In genomic region chr10:94924878-94925277, GRCm38 (mm10) we compare ENCODE assay signal across 22 mouse cellular contexts. TPM values are rescaled to one million over a fixed set of nuclear protein-coding genes. Genes with fewer than 3 reads are reported as not detected.
DNase-seq lines count a peak whose midpoint lies in the region; ATAC-seq and TF ChIP-seq lines count a peak whose summit lies in the region.
"Had no signal": no experiment of that assay in that cellular context is flagged by ENCODE, and none has a peak within 500 bp of the region (broad histone marks: within the 10 kb centered on the region; RNA-seq: fewer than 3 reads in every experiment).

No protein-coding gene starts in this region.

- no peak overlapping the region for H3K4me3 ChIP-seq in heart, embryonic 11.5 days (ENCODE audit: low read depth, low read length)
- H3K4me3 ChIP-seq in liver, adult 2 months (ENCODE audit: insufficient read depth, low read depth, low read length) = no peak overlapping the region
- no peak overlapping the region for H3K4me3 ChIP-seq in liver, embryonic 14.5 days (ENCODE audit: insufficient read depth in 1 of 2, low read depth in 2 of 2, low read length in 2 of 2)
- no peak overlapping the region for H3K4me3 ChIP-seq in midbrain, embryonic 13.5 days (replicated peaks)
- H3K4me3 ChIP-seq: forebrain, embryonic 10.5 days; forebrain, embryonic 15.5 days; lung, embryonic 15.5 days; midbrain, embryonic 12.5 days; neural tube, embryonic 13.5 days had no signal

- no peaks in the 10 kb centered on the region for H3K79me2 ChIP-seq in liver, adult 2 months (ENCODE audit: control insufficient read depth, insufficient read depth, low read length)

- H3K9me3 ChIP-seq in heart, embryonic 11.5 days (replicated peaks; ENCODE audit: control insufficient read depth, low read length) = no peaks in the 10 kb centered on the region
- H3K9me3 ChIP-seq in liver, embryonic 14.5 days (ENCODE audit: control insufficient read depth, low read length) = no peaks in the 10 kb centered on the region
- no peaks in the 10 kb centered on the region for H3K9me3 ChIP-seq in midbrain, embryonic 13.5 days
- H3K9me3 ChIP-seq: forebrain, embryonic 10.5 days; forebrain, embryonic 15.5 days; lung, embryonic 15.5 days; midbrain, embryonic 12.5 days; neural tube, embryonic 13.5 days had no signal

- no peaks in the 10 kb centered on the region; the same call in 1 of the 2 replicates for H3K4me1 ChIP-seq in heart, embryonic 11.5 days (ENCODE audit: control insufficient read depth, insufficient read depth, low read length)
- H3K4me1 ChIP-seq in liver, adult 2 months (ENCODE audit: control insufficient read depth, insufficient read depth, low read length) = no peaks in the 10 kb centered on the region
- peaks cover 50 to 68% of the 10 kb centered on the region in 2 experiments for H3K4me1 ChIP-seq in liver, embryonic 14.5 days (replicated peaks; ENCODE audit: control insufficient read depth in 2 of 2, insufficient read depth in 2 of 2, low read length in 1 of 2)
- peaks cover 30% of the 10 kb centered on the region for H3K4me1 ChIP-seq in midbrain, embryonic 13.5 days (replicated peaks)

- ATAC-seq in heart, embryonic 11.5 days (replicated peaks; ENCODE audit: insufficient number of reproducible peaks, low FRiP score, low TSS enrichment) = no peak
- ATAC-seq in liver, embryonic 14.5 days (ENCODE audit: insufficient read depth) = peak; percentile 34; the same call in 1 of the 2 replicates
- 0 out of 2 replicates have a peak, but pooled peaks have one; percentile 20 for ATAC-seq in megakaryocyte-erythroid progenitor cell, adult 5-6 weeks (replicated peaks; ENCODE audit: low FRiP score, low TSS enrichment, poor library complexity, severe bottlenecking)
- ATAC-seq in midbrain, embryonic 13.5 days = no peak
- ATAC-seq: forebrain, embryonic 15.5 days; inflammation-experienced regulatory T-cells, adult 6 months had no signal

- H3K36me3 ChIP-seq in heart, embryonic 11.5 days (ENCODE audit: control insufficient read depth, insufficient read depth, low read length) = no peaks in the 10 kb centered on the region
- H3K36me3 ChIP-seq in liver, adult 2 months (ENCODE audit: control insufficient read depth, insufficient read depth, low read length) = no peaks in the 10 kb centered on the region
- no peaks in the 10 kb centered on the region for H3K36me3 ChIP-seq in liver, embryonic 14.5 days (replicated peaks; ENCODE audit: control insufficient read depth, insufficient read depth, low read depth)
- H3K36me3 ChIP-seq in midbrain, embryonic 13.5 days = peaks cover 16% of the 10 kb centered on the region
- H3K36me3 ChIP-seq: lung, embryonic 15.5 days had no signal

- no peak for TF ChIP-seq CTCF in liver, adult 2 months (IDR thresholded peaks at IDR 0.05; ENCODE audit: low read depth, low read length)
- TF ChIP-seq CTCF in liver, embryonic 14.5 days (IDR thresholded peaks at IDR 0.05; ENCODE audit: low read depth) = no peak

- H3K9ac ChIP-seq in heart, embryonic 11.5 days (ENCODE audit: low read depth, low read length) = no peak overlapping the region
- no peak overlapping the region for H3K9ac ChIP-seq in liver, adult 2 months (ENCODE audit: low read depth, low read length)
- H3K9ac ChIP-seq in liver, embryonic 14.5 days (replicated peaks) = peak overlapping the region; percentile 43
- H3K9ac ChIP-seq in midbrain, embryonic 13.5 days (replicated peaks) = no peak overlapping the region
- H3K9ac ChIP-seq: forebrain, embryonic 15.5 days; hindbrain, embryonic 14.5 days; lung, embryonic 15.5 days; midbrain, embryonic 12.5 days; neural tube, embryonic 13.5 days had no signal

- TF ChIP-seq EP300 in liver, embryonic 14.5 days (IDR thresholded peaks at IDR 0.05; ENCODE audit: low read depth) = no peak

- no peak overlapping the region for H3K4me2 ChIP-seq in heart, embryonic 11.5 days
- H3K4me2 ChIP-seq in liver, embryonic 14.5 days (ENCODE audit: low read depth) = peak overlapping the region; percentile 63
- no peak overlapping the region for H3K4me2 ChIP-seq in midbrain, embryonic 13.5 days (replicated peaks)
- H3K4me2 ChIP-seq: forebrain, embryonic 15.5 days; hindbrain, embryonic 14.5 days; lung, embryonic 15.5 days; midbrain, embryonic 12.5 days; neural tube, embryonic 13.5 days had no signal

- H3K27ac ChIP-seq in heart, embryonic 11.5 days (ENCODE audit: low read depth, low read length) = 0 out of 2 replicates have a peak overlapping the region, but pooled peaks have one; percentile 38
- H3K27ac ChIP-seq in liver, adult 2 months (replicated peaks; ENCODE audit: insufficient read depth, low read depth, low read length) = peak overlapping the region; percentile 58
- peak overlapping the region; percentile 73 for H3K27ac ChIP-seq in liver, embryonic 14.5 days
- H3K27ac ChIP-seq in midbrain, embryonic 13.5 days = no peak overlapping the region
- H3K27ac ChIP-seq: forebrain, embryonic 10.5 days; forebrain, embryonic 15.5 days; hindbrain, embryonic 14.5 days; lung, embryonic 15.5 days; midbrain, embryonic 12.5 days; neural tube, embryonic 13.5 days had no signal

- DNase-seq in heart, adult 9 months (ENCODE audit: low spot score in 2 of 2) = no peak
- no peak for DNase-seq in liver, adult 2 months (ENCODE audit: extremely low read depth, low read depth, low spot score)
- no peak for DNase-seq in liver
- no peak for DNase-seq in liver, embryonic 14.5 days (ENCODE audit: low read depth in 3 of 3, low spot score in 3 of 3)
- DNase-seq in right cerebral cortex, postnatal 10 days (ENCODE audit: low spot score in 2 of 2) = no peak
- DNase-seq: adrenal gland, postnatal 25 days; cerebellum, adult 2 months; cerebellum, postnatal 36 days; heart, postnatal 4 days; kidney, adult 11 months; kidney, postnatal 14 days; thymus, postnatal 4 days had no signal

- no peaks in the 10 kb centered on the region for H3K27me3 ChIP-seq in heart, embryonic 11.5 days (ENCODE audit: control insufficient read depth, insufficient read depth, low read length)
- H3K27me3 ChIP-seq in liver, adult 2 months (ENCODE audit: control insufficient read depth, insufficient read depth, low read length) = no peaks in the 10 kb centered on the region
- no peaks in the 10 kb centered on the region for H3K27me3 ChIP-seq in liver, embryonic 14.5 days (ENCODE audit: control insufficient read depth, insufficient read depth, low read length)
- H3K27me3 ChIP-seq in midbrain, embryonic 13.5 days = no peaks in the 10 kb centered on the region
- H3K27me3 ChIP-seq: forebrain, embryonic 15.5 days; lung, embryonic 15.5 days; midbrain, embryonic 12.5 days; neural tube, embryonic 13.5 days had no signal

- 79% methylated on average over 4 of the region's 4 CpGs for WGBS in heart, embryonic 11.5 days (ENCODE audit: insufficient replicate concordance)
- WGBS in liver, adult 2 months = 78% methylated on average over 4 of the region's 4 CpGs
- 25% methylated on average over 4 of the region's 4 CpGs for WGBS in liver, embryonic 14.5 days (ENCODE audit: insufficient replicate concordance)
- whole genome bisulfite sequencing in midbrain, embryonic 13.5 days = 94% methylated on average over 4 of the region's 4 CpGs

- no peak for TF ChIP-seq POLR2A in liver, adult 2 months (IDR thresholded peaks at IDR 0.05; ENCODE audit: extremely low read depth, insufficient read depth, low read length)

RNA-seq across cellular contexts. Expression of gene Plxnc1, which starts 19.8 kb away (rescaled TPM):
- 6.7 and 7.1 TPM in 2 replicates for polyA plus RNA-seq in heart, embryonic 11.5 days (2014; fragmentation: Nextera tagmentation; extraction: Ambion mirVana)
- 11.6 and 13.9 TPM in 2 replicates for total RNA-seq in liver, adult 2 months (2014; rRNA removed)
- polyA plus RNA-seq in liver, adult 2 months (2012; rRNA removed) = 2.6 and 2.7 TPM in 2 replicates
- polyA plus RNA-seq in liver, embryonic 14.5 days (2012; rRNA removed) = 1.4 and 2.0 TPM in 2 replicates
- 2.1 and 2.5 TPM in 2 replicates for polyA plus RNA-seq in liver, embryonic 14.5 days (2014; fragmentation: Nextera tagmentation; extraction: Ambion mirVana)
- total RNA-seq in megakaryocyte-erythroid progenitor cell, adult 5-6 weeks (2014; fragmentation: Nextera tagmentation) = 60.9 and 112 TPM in 2 replicates
- total RNA-seq in megakaryocyte-erythroid progenitor cell, adult 5-6 weeks (2017) = 46.9 and 67.8 TPM in 2 replicates
- polyA plus RNA-seq in midbrain, embryonic 13.5 days (2015; fragmentation: Nextera tagmentation; extraction: Ambion mirVana) = 8.7 and 9.4 TPM in 2 replicates

Comparison
In these comparisons a context has a peak if more than half of its experiments do, and no peak if none do; other contexts are left out.
1. ATAC-seq: peak in liver, embryonic 14.5 days (single experiment) and megakaryocyte-erythroid progenitor cell, adult 5-6 weeks (single experiment); none in heart, embryonic 11.5 days (single experiment) and midbrain, embryonic 13.5 days (single experiment).